Comparison of ENCODE assay signal across 10 mouse cellular contexts in genomic region chr6:29204932-29205614, GRCm38 (mm10). TPM values are rescaled to one million over a fixed set of nuclear protein-coding genes. Genes with fewer than 3 reads are reported as not detected.
DNase-seq lines count a peak whose midpoint lies in the region; ATAC-seq and TF ChIP-seq lines count a peak whose summit lies in the region.
"Had no signal": no experiment of that assay in that cellular context is flagged by ENCODE, and none has a peak within 500 bp of the region (broad histone marks: within the 10 kb centered on the region; RNA-seq: fewer than 3 reads in every experiment).

No protein-coding gene starts in this region.

- peak overlapping the region; percentile 55; the same call in 1 of the 2 replicates for H3K9ac ChIP-seq in ES-E14 (ENCODE audit: insufficient read depth, low read depth, low read length, poor library complexity, severe bottlenecking)
- no peak overlapping the region for H3K9ac ChIP-seq in heart, embryonic 16.5 days (ENCODE audit: low read length)
- no peak overlapping the region for H3K9ac ChIP-seq in midbrain, embryonic 12.5 days (replicated peaks)
- H3K9ac ChIP-seq: embryonic facial prominence, embryonic 12.5 days had no signal

- ATAC-seq in common myeloid progenitor, adult 5-6 weeks (replicated peaks; ENCODE audit: low read depth, poor library complexity, severe bottlenecking) = peak; percentile 55
- 0 out of 2 replicates have a peak, but pooled peaks have one; percentile 25 for ATAC-seq in heart, embryonic 16.5 days (replicated peaks; ENCODE audit: extremely low read depth, insufficient read depth, low FRiP score)
- ATAC-seq in midbrain, embryonic 12.5 days (ENCODE audit: low FRiP score, low read depth) = peak; percentile 48

- H3K27ac ChIP-seq in layer of hippocampus, adult 2 months = no peak overlapping the region
- H3K27ac ChIP-seq in ES-E14 (ENCODE audit: insufficient read depth, low read depth, low read length, poor library complexity, severe bottlenecking) = no peak overlapping the region
- H3K27ac ChIP-seq in heart, embryonic 16.5 days (ENCODE audit: low read length) = 0 out of 2 replicates have a peak overlapping the region, but pooled peaks have one; percentile 20
- no peak overlapping the region for H3K27ac ChIP-seq in midbrain, embryonic 12.5 days (replicated peaks)
- H3K27ac ChIP-seq: embryonic facial prominence, embryonic 12.5 days; macrophage had no signal

- WGBS in heart, embryonic 16.5 days = 55% methylated on average over 15 of the region's 15 CpGs
- 55% methylated on average over 15 of the region's 15 CpGs for WGBS in midbrain, embryonic 12.5 days

- DNase-seq in layer of hippocampus, adult 2 months (ENCODE audit: low spot score in 2 of 2) = peak in 1 of 2 experiments; percentile 48
- DNase-seq in layer of hippocampus, adult 9-11 months = no peak
- peak; percentile 80 for DNase-seq in ES-E14 (ENCODE audit: low read depth, low spot score)
- peak; percentile 71 for DNase-seq in kidney, postnatal 14 days
- DNase-seq in natural killer cell, adult 2 months (ENCODE audit: low spot score in 2 of 2) = no peak

- in situ Hi-C loops in ES-E14 (cut with MboI; ENCODE audit: low sequenced_read_pairs in 2 of 2, unreplicated experiment in 2 of 2) = no loop called here

- H3K4me2 ChIP-seq in heart, embryonic 16.5 days (ENCODE audit: low read depth, low read length) = peak overlapping the region; percentile 31; the same call in 1 of the 2 replicates
- H3K4me2 ChIP-seq in midbrain, embryonic 12.5 days (replicated peaks) = no peak overlapping the region
- H3K4me2 ChIP-seq: embryonic facial prominence, embryonic 12.5 days had no signal

- H3K9me3 ChIP-seq in ES-E14 (ENCODE audit: control insufficient read depth, insufficient read depth, low read depth, low read length) = no peaks in the 10 kb centered on the region
- no peaks in the 10 kb centered on the region for H3K9me3 ChIP-seq in heart, embryonic 16.5 days (replicated peaks; ENCODE audit: control insufficient read depth, low read length)
- H3K9me3 ChIP-seq in midbrain, embryonic 12.5 days = no peaks in the 10 kb centered on the region
- H3K9me3 ChIP-seq: embryonic facial prominence, embryonic 12.5 days had no signal

- peaks cover 43% of the 10 kb centered on the region for H3K36me3 ChIP-seq in ES-E14 (ENCODE audit: control insufficient read depth, insufficient read depth, low read length, poor library complexity, severe bottlenecking)
- peaks cover 22% of the 10 kb centered on the region for H3K36me3 ChIP-seq in heart, embryonic 16.5 days (ENCODE audit: control insufficient read depth, insufficient read depth)
- H3K36me3 ChIP-seq in midbrain, embryonic 12.5 days = peaks cover 48% of the 10 kb centered on the region

- H3K27me3 ChIP-seq in heart, embryonic 16.5 days (ENCODE audit: control insufficient read depth, insufficient read depth, low read length) = no peaks in the 10 kb centered on the region
- peaks cover 9% of the 10 kb centered on the region for H3K27me3 ChIP-seq in midbrain, embryonic 12.5 days
- H3K27me3 ChIP-seq: embryonic facial prominence, embryonic 12.5 days had no signal

- H3K4me1 ChIP-seq in ES-E14 (ENCODE audit: control insufficient read depth in 2 of 2, insufficient read depth in 2 of 2, low read length in 2 of 2, poor library complexity in 1 of 2) = peaks cover 3 to 4% of the 10 kb centered on the region in 2 experiments; a peak in 1 of 4 replicates
- H3K4me1 ChIP-seq in heart, embryonic 16.5 days (ENCODE audit: control insufficient read depth, insufficient read depth, low read length) = peaks cover 3% of the 10 kb centered on the region; the same call in 1 of the 2 replicates
- peaks cover under 1% of the 10 kb centered on the region; the same call in 1 of the 2 replicates for H3K4me1 ChIP-seq in midbrain, embryonic 12.5 days
- H3K4me1 ChIP-seq: embryonic facial prominence, embryonic 12.5 days had no signal

- peak; percentile 94 for TF ChIP-seq CTCF in layer of hippocampus, adult 2 months (conservative IDR thresholded peaks at IDR 0.05)

- no peak overlapping the region for H3K4me3 ChIP-seq in layer of hippocampus, adult 2 months
- H3K4me3 ChIP-seq in ES-E14 (ENCODE audit: insufficient read depth in 1 of 2, low read depth in 1 of 2, low read length in 2 of 2, poor library complexity in 1 of 2, severe bottlenecking in 1 of 2) = peak overlapping the region; percentile 39 to 42; a peak in 3 of 4 replicates
- H3K4me3 ChIP-seq in heart, embryonic 16.5 days (ENCODE audit: low read length) = no peak overlapping the region
- no peak overlapping the region for H3K4me3 ChIP-seq in midbrain, embryonic 12.5 days
- H3K4me3 ChIP-seq: embryonic facial prominence, embryonic 12.5 days had no signal

TF ChIP-seq in ES-E14, 5 proteins besides CTCF, POLR2A, EP300 and RAD21:
- no peak for TF ChIP-seq ZNF384 (IDR thresholded peaks at IDR 0.05; ENCODE audit: low read depth, low read length)
- TF ChIP-seq HCFC1 (IDR thresholded peaks at IDR 0.05; ENCODE audit: borderline replicate concordance, insufficient read depth, low read length) = 0 out of 2 replicates have a peak, but pooled peaks have one; percentile 20
- TF ChIP-seq MAFK (IDR thresholded peaks at IDR 0.05; ENCODE audit: insufficient read depth, low read depth, low read length) = no peak
- TF ChIP-seq ZC3H11A (IDR thresholded peaks at IDR 0.05; ENCODE audit: borderline replicate concordance, low read depth, low read length) = peak; percentile 54; the same call in 1 of the 2 replicates
- no peak for TF ChIP-seq CHD2 (IDR thresholded peaks at IDR 0.05; ENCODE audit: low read depth, low read length)
TF ChIP-seq in ES-E14: peak in this region for 2.

RNA-seq across cellular contexts. Expression of gene Impdh1, which starts 11.1 kb away (rescaled TPM):
- total RNA-seq in layer of hippocampus, adult 2 months (2021) = 10 to 100 TPM; 40.7 to 47.5 TPM
- total RNA-seq in ES-E14 (2012; rRNA removed) = 24.9 and 29.7 TPM in 2 replicates
- total RNA-seq in common myeloid progenitor, adult 5-6 weeks (2017) = 22.7 and 54.2 TPM in 2 replicates
- polyA plus RNA-seq in heart, embryonic 16.5 days (2015; fragmentation: Nextera tagmentation; extraction: Ambion mirVana) = 42.7 and 48.4 TPM in 2 replicates
- polyA plus RNA-seq in midbrain, embryonic 12.5 days (2016; fragmentation: Nextera tagmentation; extraction: Ambion mirVana) = 50.2 and 51.6 TPM in 2 replicates

RNA-seq across cellular contexts. Expression of gene Prrt4, which starts 25.7 kb away (rescaled TPM):
- total RNA-seq in layer of hippocampus, adult 2 months (2021) = 1 to 10 TPM; 2.6 to 2.7 TPM
- 0.40 and 1.4 TPM in 2 replicates for total RNA-seq in ES-E14 (2012; rRNA removed)
- not detected in 2 replicates for total RNA-seq in common myeloid progenitor, adult 5-6 weeks (2017)
- polyA plus RNA-seq in heart, embryonic 16.5 days (2015; fragmentation: Nextera tagmentation; extraction: Ambion mirVana) = 1.1 and 1.2 TPM in 2 replicates
- 1.3 and 1.6 TPM in 2 replicates for polyA plus RNA-seq in midbrain, embryonic 12.5 days (2016; fragmentation: Nextera tagmentation; extraction: Ambion mirVana)
- polyA plus RNA-seq: macrophage had no signal

RNA-seq across cellular contexts. Expression of gene Rbm28, which starts 40.3 kb away (rescaled TPM):
- total RNA-seq in layer of hippocampus, adult 2 months (2021) = 10 to 100 TPM; 43.6 to 51.0 TPM
- total RNA-seq in ES-E14 (2012; rRNA removed) = 50.9 and 58.1 TPM in 2 replicates
- 58.1 and 64.1 TPM in 2 replicates for total RNA-seq in common myeloid progenitor, adult 5-6 weeks (2017)
- 23.5 and 26.1 TPM in 2 replicates for polyA plus RNA-seq in heart, embryonic 16.5 days (2015; fragmentation: Nextera tagmentation; extraction: Ambion mirVana)
- polyA plus RNA-seq in midbrain, embryonic 12.5 days (2016; fragmentation: Nextera tagmentation; extraction: Ambion mirVana) = 59.7 and 62.5 TPM in 2 replicates

Comparison
In these comparisons a context has a peak if more than half of its experiments do, and no peak if none do; other contexts are left out.
1. DNase-seq: peak in ES-E14 (single experiment) and kidney, postnatal 14 days (single experiment); none in layer of hippocampus, adult 9-11 months (single experiment) and natural killer cell, adult 2 months (0 of 2).
2. H3K4me3 ChIP-seq: peak in ES-E14 (2 of 2); none in layer of hippocampus, adult 2 months (single experiment), heart, embryonic 16.5 days (single experiment) and midbrain, embryonic 12.5 days (single experiment).
3. Peak in every context shown above with its lines, with median percentiles within 50 percentile points of each other: ATAC-seq.